ENCODE assay signal across 21 mouse cellular contexts in the genomic region with DNA sequence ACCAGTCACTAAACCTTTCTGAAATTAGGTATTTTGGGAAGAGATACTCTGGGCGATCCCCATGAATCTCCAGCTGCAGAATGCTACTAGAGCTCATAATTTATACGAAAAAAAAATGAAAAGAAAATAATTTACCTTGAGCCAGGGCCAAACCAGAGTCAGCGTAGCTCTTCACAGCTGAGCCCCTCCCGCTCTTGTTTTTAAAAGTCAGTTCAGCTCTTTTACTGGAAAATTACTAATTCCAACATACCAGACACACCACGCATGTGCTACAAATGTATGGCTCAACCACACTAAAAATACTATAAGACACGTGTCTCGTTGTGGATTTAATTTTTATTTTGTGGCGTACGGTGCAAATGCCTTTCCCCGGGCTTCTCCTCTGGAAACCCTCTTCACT. TPM values are rescaled to one million over a fixed set of nuclear protein-coding genes. Genes with fewer than 3 reads are reported as not detected.
DNase-seq lines count a peak whose midpoint lies in the region; ATAC-seq lines count a peak whose summit lies in the region.
"Had no signal": no experiment of that assay in that cellular context is flagged by ENCODE, and none has a peak within 500 bp of the region (broad histone marks: within the 10 kb centered on the region; RNA-seq: fewer than 3 reads in every experiment).

No protein-coding gene starts in this region.

- ATAC-seq in heart, embryonic 16.5 days (replicated peaks; ENCODE audit: extremely low read depth, insufficient read depth, low FRiP score), result no peak
- no peak for ATAC-seq in midbrain, embryonic 11.5 days (ENCODE audit: low FRiP score)
- ATAC-seq in midbrain, embryonic 16.5 days, result no peak
- ATAC-seq in hindbrain, embryonic 13.5 days (ENCODE audit: low FRiP score), result no peak
- ATAC-seq: CD4-positive, CD25-positive, alpha-beta regulatory T cell, adult 4 months; forebrain, embryonic 16.5 days; intestine, embryonic 16.5 days had no signal

- no peak overlapping the region for H3K9ac ChIP-seq in heart, embryonic 16.5 days (ENCODE audit: low read length)
- no peak overlapping the region for H3K9ac ChIP-seq in midbrain, embryonic 11.5 days (ENCODE audit: low read length)
- no peak overlapping the region for H3K9ac ChIP-seq in midbrain, embryonic 16.5 days (ENCODE audit: low read depth, low read length)
- H3K9ac ChIP-seq in hindbrain, embryonic 13.5 days, result no peak overlapping the region
- H3K9ac ChIP-seq: forebrain, embryonic 12.5 days; hindbrain, embryonic 14.5 days had no signal

- no peak overlapping the region for H3K4me2 ChIP-seq in heart, embryonic 16.5 days (ENCODE audit: low read depth, low read length)
- no peak overlapping the region for H3K4me2 ChIP-seq in midbrain, embryonic 11.5 days
- H3K4me2 ChIP-seq in midbrain, embryonic 16.5 days (ENCODE audit: low read length), result no peak overlapping the region
- H3K4me2 ChIP-seq in hindbrain, embryonic 13.5 days, result no peak overlapping the region
- H3K4me2 ChIP-seq: forebrain, embryonic 12.5 days; hindbrain, embryonic 14.5 days had no signal

- no peaks in the 10 kb centered on the region for H3K36me3 ChIP-seq in heart, embryonic 16.5 days (ENCODE audit: control insufficient read depth, insufficient read depth)
- no peaks in the 10 kb centered on the region for H3K36me3 ChIP-seq in midbrain, embryonic 11.5 days (ENCODE audit: control insufficient read depth, insufficient read depth, low read length)
- H3K36me3 ChIP-seq in midbrain, embryonic 16.5 days (ENCODE audit: control insufficient read depth, insufficient read depth, low read length), result no peaks in the 10 kb centered on the region
- H3K36me3 ChIP-seq in hindbrain, embryonic 13.5 days, result no peaks in the 10 kb centered on the region
- H3K36me3 ChIP-seq: forebrain, embryonic 12.5 days; G1E; heart, embryonic 10.5 days had no signal

- peaks cover 36% of the 10 kb centered on the region for H3K4me1 ChIP-seq in heart, embryonic 16.5 days (ENCODE audit: control insufficient read depth, insufficient read depth, low read length)
- H3K4me1 ChIP-seq in midbrain, embryonic 11.5 days (ENCODE audit: control insufficient read depth, insufficient read depth, low read length), result no peaks in the 10 kb centered on the region
- no peaks in the 10 kb centered on the region for H3K4me1 ChIP-seq in midbrain, embryonic 16.5 days (ENCODE audit: control insufficient read depth, insufficient read depth, low read length)
- H3K4me1 ChIP-seq in hindbrain, embryonic 13.5 days (replicated peaks), result 0 out of 2 replicates have a peak, but pooled peaks cover 5% of the 10 kb centered on the region
- H3K4me1 ChIP-seq: forebrain, embryonic 12.5 days had no signal

- peak overlapping the region; percentile 21; the same call in 1 of the 2 replicates for H3K27ac ChIP-seq in heart, embryonic 16.5 days (ENCODE audit: low read length)
- H3K27ac ChIP-seq in midbrain, embryonic 11.5 days (ENCODE audit: low read depth, low read length), result no peak overlapping the region
- H3K27ac ChIP-seq in midbrain, embryonic 16.5 days (ENCODE audit: low read length), result no peak overlapping the region
- no peak overlapping the region for H3K27ac ChIP-seq in hindbrain, embryonic 13.5 days
- H3K27ac ChIP-seq: forebrain, embryonic 12.5 days; heart, embryonic 10.5 days; hindbrain, embryonic 14.5 days had no signal

- H3K4me3 ChIP-seq in heart, embryonic 16.5 days (ENCODE audit: low read length), result no peak overlapping the region
- no peak overlapping the region for H3K4me3 ChIP-seq in midbrain, embryonic 11.5 days (ENCODE audit: low read depth, low read length)
- H3K4me3 ChIP-seq in midbrain, embryonic 16.5 days (ENCODE audit: low read depth, low read length), result no peak overlapping the region
- no peak overlapping the region for H3K4me3 ChIP-seq in hindbrain, embryonic 13.5 days
- H3K4me3 ChIP-seq: forebrain, embryonic 12.5 days; heart, embryonic 10.5 days had no signal

- WGBS in heart, embryonic 16.5 days, result 87% methylated on average over 10 of the region's 10 CpGs
- 92% methylated on average over 10 of the region's 10 CpGs for WGBS in midbrain, embryonic 11.5 days
- 93% methylated on average over 10 of the region's 10 CpGs for WGBS in midbrain, embryonic 16.5 days
- 86% methylated on average over 10 of the region's 10 CpGs for WGBS in hindbrain, embryonic 13.5 days

- no peaks in the 10 kb centered on the region for H3K9me3 ChIP-seq in heart, embryonic 16.5 days (replicated peaks; ENCODE audit: control insufficient read depth, low read length)
- H3K9me3 ChIP-seq in midbrain, embryonic 11.5 days (ENCODE audit: control insufficient read depth, low read length), result no peaks in the 10 kb centered on the region
- H3K9me3 ChIP-seq in midbrain, embryonic 16.5 days (replicated peaks; ENCODE audit: control insufficient read depth, low read length, poor library complexity, severe bottlenecking), result no peaks in the 10 kb centered on the region
- no peaks in the 10 kb centered on the region for H3K9me3 ChIP-seq in hindbrain, embryonic 13.5 days
- H3K9me3 ChIP-seq: forebrain, embryonic 12.5 days; G1E; heart, embryonic 10.5 days had no signal

- H3K27me3 ChIP-seq in heart, embryonic 16.5 days (ENCODE audit: control insufficient read depth, insufficient read depth, low read length), result no peaks in the 10 kb centered on the region
- H3K27me3 ChIP-seq in midbrain, embryonic 11.5 days (ENCODE audit: control insufficient read depth, insufficient read depth, low read length), result no peaks in the 10 kb centered on the region
- H3K27me3 ChIP-seq in midbrain, embryonic 16.5 days (ENCODE audit: control insufficient read depth, insufficient read depth, low read depth, low read length), result no peaks in the 10 kb centered on the region
- H3K27me3 ChIP-seq in hindbrain, embryonic 13.5 days, result no peaks in the 10 kb centered on the region
- H3K27me3 ChIP-seq: forebrain, embryonic 12.5 days had no signal

- peak; percentile 55 for DNase-seq in adrenal gland, adult 2 months
- no peak for DNase-seq in adrenal gland, postnatal 4 days (ENCODE audit: low spot score in 2 of 2)
- DNase-seq in heart, adult 8-10 months (ENCODE audit: low spot score), result no peak
- peak; percentile 39 for DNase-seq in midbrain, embryonic 11.5 days (ENCODE audit: low spot score, missing footprints)
- DNase-seq: B cell, adult 2 months; cerebellum, adult 11-12 months; cerebellum, adult 9-10 months; cerebellum, postnatal 25 days; gastrocnemius, postnatal 10 days; heart, postnatal 14 days; kidney, adult 8-10 months had no signal

RNA-seq across cellular contexts. Expression of a gene that starts 50.5 kb away (rescaled TPM):
- total RNA-seq in adrenal gland, adult 2 months (2021), result 10 to 100 TPM; 19.1 to 23.8 TPM
- 7.4 and 7.7 TPM in 2 replicates for polyA plus RNA-seq in adrenal gland, adult 2 months (2012; rRNA removed)
- 10 to 100 TPM; 31.3 to 31.4 TPM for total RNA-seq in adrenal gland, postnatal 4 days (2021)
- polyA plus RNA-seq in heart, embryonic 16.5 days (2015; fragmentation: Nextera tagmentation; extraction: Ambion mirVana), result 38.0 and 42.0 TPM in 2 replicates
- total RNA-seq in heart, adult 8-10 months (2022), result 10 to 100 TPM; 32.9 to 44.3 (median 39.1) TPM
- 7.1 and 8.4 TPM in 2 replicates for polyA plus RNA-seq in midbrain, embryonic 11.5 days (2014; fragmentation: Nextera tagmentation; extraction: Ambion mirVana)
- polyA plus RNA-seq in midbrain, embryonic 16.5 days (2015; fragmentation: Nextera tagmentation; extraction: Ambion mirVana), result 3.7 and 4.1 TPM in 2 replicates
- polyA plus RNA-seq in hindbrain, embryonic 13.5 days (2015; fragmentation: Nextera tagmentation; extraction: Ambion mirVana), result 5.2 and 6.6 TPM in 2 replicates

Comparison
In these comparisons a context has a peak if more than half of its experiments do, and no peak if none do; other contexts are left out.
1. DNase-seq: peak in adrenal gland, adult 2 months (single experiment) and midbrain, embryonic 11.5 days (single experiment); none in adrenal gland, postnatal 4 days (0 of 2) and heart, adult 8-10 months (single experiment).